Mouse (Mus musculus) mesoderm, embryonic 11.5 days (tissue): ENCODE measurements at regions not wholly inside any gene's neighbourhood (a gene's known extent, or its start where the extent isn't known, plus 50 kb on each side); places are given as distances from the start of the nearest gene placed in this dataset.
A peak's percentile ranks its signal among the peaks of the same experiment; 100 is the strongest.

Experiments used
- DNase-seq: peaks from one replicate; pipeline ENCODE4 v3.0.0-alpha.2; 2012; ENCODE audit warnings: low read depth, low spot score

- no peak for DNase-seq
Measured at GRCm38 (mm10) chr5:53381492-53382199, 84.3 kb upstream of the Rbpj start.

- no peak for DNase-seq
Measured at GRCm38 (mm10) chr5:53384026-53384425, 81.9 kb upstream of the Rbpj start.

- DNase-seq = no peak
Measured at GRCm38 (mm10) chr5:53385513-53386148, 80.3 kb upstream of the Rbpj start.

- no peak for DNase-seq
Measured at GRCm38 (mm10) chr5:53393571-53393970, 72.4 kb upstream of the Rbpj start.

- DNase-seq = no peak
Measured at GRCm38 (mm10) chr5:53394560-53394959, 71.4 kb upstream of the Rbpj start.

- DNase-seq = no peak
Measured at GRCm38 (mm10) chr5:53398428-53399058, 67.4 kb upstream of the Rbpj start.

- no peak for DNase-seq
Measured at GRCm38 (mm10) chr5:53401093-53401492, 64.9 kb upstream of the Rbpj start.

GRCm38 (mm10) chr5:53402022-53402421 lies 63.9 kb upstream of the Rbpj start:
- no peak for DNase-seq

- DNase-seq = no peak
Measured at GRCm38 (mm10) chr5:53402619-53403151, 63.3 kb upstream of the Rbpj start.

GRCm38 (mm10) chr5:53405929-53406328 lies 60.0 kb upstream of the Rbpj start:
- DNase-seq = no peak

- no peak for DNase-seq
Measured at GRCm38 (mm10) chr5:53407646-53408045, 58.3 kb upstream of the Rbpj start.

- DNase-seq = no peak
Measured at GRCm38 (mm10) chr5:53408235-53408634, 57.7 kb upstream of the Rbpj start.

GRCm38 (mm10) chr5:53409740-53410139 lies 56.2 kb upstream of the Rbpj start:
- no peak for DNase-seq

GRCm38 (mm10) chr5:53412391-53413075 lies 53.4 kb upstream of the Rbpj start:
- peak; percentile 6 for DNase-seq

GRCm38 (mm10) chr5:53413677-53414076 lies 52.3 kb upstream of the Rbpj start:
- DNase-seq = no peak

- no peak for DNase-seq
Measured at GRCm38 (mm10) chr5:53415472-53415871, 50.5 kb upstream of the Rbpj start.
